Mouse (Mus musculus): ENCODE measurements around the gene Hoxc12. TPM values are rescaled to one million over a fixed set of nuclear protein-coding genes. Genes with fewer than 3 reads are reported as not detected.

Gene Hoxc12
- polyA plus RNA-seq, 1 experiment from 2014 or later: not detected

GRCm38 (mm10) chr15:102963671-102964640, 27.4 kb downstream of the Hoxc12 start:
- no peak for DNase-seq (ENCODE audit: low spot score)

GRCm38 (mm10) chr15:102965003-102965891, 28.7 kb downstream of the Hoxc12 start:
- DNase-seq (ENCODE audit: low spot score): no peak

DNA sequence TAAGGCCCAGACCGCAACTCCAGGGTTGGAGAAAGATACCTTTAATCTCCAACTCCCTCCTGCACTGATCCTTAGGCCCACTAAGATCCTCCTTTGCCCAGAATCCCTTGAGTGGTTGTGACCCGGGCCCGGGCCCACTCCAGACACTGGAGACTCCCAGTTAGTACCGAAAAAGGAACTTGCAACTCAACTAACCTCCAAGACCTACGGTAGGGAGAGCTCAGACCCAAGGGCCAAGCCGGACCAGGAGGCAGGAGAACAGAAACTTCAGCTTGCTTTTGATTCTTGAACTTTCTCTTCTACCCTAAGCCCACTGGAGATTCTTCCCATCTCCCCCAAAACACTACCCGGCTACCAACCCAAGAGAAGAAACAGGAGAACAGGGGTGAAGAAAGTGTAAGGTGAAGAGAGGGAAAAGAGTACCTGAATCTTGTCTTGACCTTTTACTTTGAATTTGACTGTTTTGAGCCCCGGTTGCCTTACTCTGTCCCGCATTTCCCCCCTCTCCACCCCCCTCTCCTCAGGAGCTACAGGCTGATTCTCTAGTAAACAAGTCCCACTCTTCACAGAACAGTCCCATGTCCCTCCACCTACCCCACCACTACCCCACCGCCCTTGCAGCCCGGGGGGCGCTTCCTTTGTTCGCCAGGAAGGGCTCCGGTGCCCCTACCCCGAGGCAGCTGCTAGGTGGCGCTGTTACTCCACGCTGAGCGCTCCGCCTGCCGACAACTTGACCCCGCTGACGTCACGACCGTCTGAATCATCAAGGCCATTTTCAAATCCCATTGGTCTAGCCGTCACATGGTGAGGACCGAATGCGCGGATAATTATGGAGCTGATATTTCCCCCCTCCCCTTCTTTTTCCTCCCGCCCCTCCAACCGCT, 29.6 kb downstream of the Hoxc12 start:
- peak; percentile 52 for DNase-seq (ENCODE audit: low spot score)

- no peak for DNase-seq (ENCODE audit: low spot score)
Measured at GRCm38 (mm10) chr15:102966776-102967311, 30.3 kb downstream of the Hoxc12 start, which contains the start of gene Hoxc10. Gene Hoxc10 (plus strand): TSS chr15:102966796.

DNA sequence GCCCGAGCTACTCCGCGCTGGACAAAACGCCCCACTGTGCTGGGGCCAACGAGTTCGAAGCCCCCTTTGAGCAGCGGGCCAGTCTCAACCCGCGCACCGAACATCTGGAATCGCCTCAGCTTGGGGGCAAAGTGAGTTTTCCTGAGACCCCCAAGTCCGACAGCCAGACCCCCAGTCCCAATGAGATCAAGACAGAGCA, 30.7 kb downstream of the Hoxc12 start, which contains the start of gene Hoxc5:
Gene Hoxc5, plus strand, starts transcription at position 132 of the 199 bp plus-strand sequence.
- DNase-seq (ENCODE audit: low spot score): no peak

DNA sequence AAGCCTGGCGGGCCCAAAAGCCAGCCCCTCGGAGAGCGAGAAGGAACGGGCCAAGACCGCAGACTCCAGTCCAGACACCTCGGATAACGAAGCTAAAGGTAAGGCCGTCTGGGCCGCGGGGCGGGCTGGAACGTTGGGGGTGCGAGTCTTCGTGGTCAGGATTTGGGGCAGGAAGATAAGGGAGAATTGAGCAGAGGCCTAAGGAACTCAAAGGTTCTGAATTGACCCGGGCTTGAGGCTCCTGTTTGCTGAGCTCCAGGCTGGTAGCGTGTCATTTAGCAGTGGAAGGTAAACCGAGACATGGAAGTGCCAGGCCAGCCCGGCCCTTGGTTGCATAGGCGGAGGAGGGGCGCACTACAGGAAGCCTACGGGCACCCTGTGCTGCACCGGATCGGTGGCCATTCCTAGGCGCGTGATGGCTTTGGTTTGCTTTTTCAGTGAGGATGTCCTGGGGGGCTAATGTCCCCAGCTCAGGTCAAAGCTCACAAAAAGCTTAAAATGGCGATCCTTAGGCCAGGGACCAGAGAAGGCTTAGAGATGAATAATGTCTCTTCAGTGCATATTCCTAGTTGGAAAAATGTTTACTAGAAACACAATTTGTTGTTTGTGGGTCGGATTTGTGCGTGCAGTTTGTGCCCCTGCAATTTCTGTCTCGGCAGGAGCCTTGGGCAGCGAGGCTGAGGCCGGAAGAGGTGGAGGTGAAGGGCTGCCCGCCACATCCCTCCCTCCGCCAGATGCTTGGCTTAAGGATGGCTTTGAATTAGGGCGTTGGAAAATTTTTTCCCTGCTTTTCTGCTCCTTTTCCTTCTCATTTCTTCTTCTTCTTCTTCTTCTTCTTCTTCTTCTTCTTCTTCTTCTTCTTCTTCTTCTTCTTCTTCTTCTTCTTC, 31.2 kb downstream of the Hoxc12 start:
- DNase-seq (ENCODE audit: low spot score): no peak

- no peak for DNase-seq (ENCODE audit: low spot score)
Measured at GRCm38 (mm10) chr15:102969296-102969695, 32.7 kb downstream of the Hoxc12 start.

GRCm38 (mm10) chr15:102970740-102971139, 34.2 kb downstream of the Hoxc12 start:
- DNase-seq (ENCODE audit: low spot score): no peak

- DNase-seq (ENCODE audit: low spot score): no peak
Measured at GRCm38 (mm10) chr15:102972254-102972653, 35.7 kb downstream of the Hoxc12 start.

DNA sequence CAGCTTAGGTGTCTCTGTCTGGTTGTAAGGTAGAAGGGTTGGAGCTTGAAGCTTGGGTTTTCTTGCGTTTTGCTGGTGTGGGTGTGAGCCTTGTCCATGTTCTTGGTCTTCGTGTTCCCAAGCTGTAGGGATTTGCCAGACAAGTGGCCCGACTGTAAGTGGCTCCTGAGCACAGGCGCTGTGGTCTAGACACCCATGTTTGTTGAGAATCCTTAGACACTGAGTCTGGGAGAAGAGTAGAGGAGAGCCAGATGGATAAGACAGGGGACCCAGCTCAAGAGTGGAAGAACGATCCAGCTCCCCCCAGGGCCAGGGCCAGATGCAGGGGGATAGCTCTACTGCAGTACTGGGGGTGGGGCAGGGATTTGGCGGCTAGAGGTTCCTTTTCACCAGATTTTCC, 36.2 kb downstream of the Hoxc12 start:
- no peak for DNase-seq (ENCODE audit: low spot score)

GRCm38 (mm10) chr15:102975034-102975433, 38.5 kb downstream of the Hoxc12 start:
- no peak for DNase-seq (ENCODE audit: low spot score)

DNA sequence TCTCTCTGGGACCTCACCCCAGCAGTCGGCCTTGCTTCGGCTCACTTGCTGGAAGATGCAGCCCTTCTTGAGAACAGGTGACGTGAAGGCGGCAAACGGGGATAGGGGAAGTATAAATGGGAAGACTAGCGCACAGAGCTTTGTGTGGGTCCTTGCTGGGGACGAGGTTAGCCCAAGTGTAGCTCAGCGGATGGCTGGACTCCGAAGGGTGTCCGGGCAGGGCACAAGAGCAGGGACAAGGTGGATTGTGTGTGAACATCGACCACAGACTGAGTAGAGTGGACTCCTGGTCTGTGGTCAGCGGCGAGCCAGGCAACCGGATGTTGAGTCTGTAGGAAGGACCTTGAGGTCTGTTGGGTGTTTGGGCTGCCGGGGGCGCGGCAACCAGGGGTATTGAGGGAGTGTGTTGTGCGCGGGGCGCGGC, 39.1 kb downstream of the Hoxc12 start:
- no peak for DNase-seq (ENCODE audit: low spot score)

- DNase-seq (ENCODE audit: low spot score): no peak
Measured at GRCm38 (mm10) chr15:102976171-102976570, 39.6 kb downstream of the Hoxc12 start, which contains the start of gene Hoxc9. Gene Hoxc9 (plus strand): TSS chr15:102976439.

- DNase-seq (ENCODE audit: low spot score): no peak
Measured at GRCm38 (mm10) chr15:102976631-102977422, 40.3 kb downstream of the Hoxc12 start.

DNA sequence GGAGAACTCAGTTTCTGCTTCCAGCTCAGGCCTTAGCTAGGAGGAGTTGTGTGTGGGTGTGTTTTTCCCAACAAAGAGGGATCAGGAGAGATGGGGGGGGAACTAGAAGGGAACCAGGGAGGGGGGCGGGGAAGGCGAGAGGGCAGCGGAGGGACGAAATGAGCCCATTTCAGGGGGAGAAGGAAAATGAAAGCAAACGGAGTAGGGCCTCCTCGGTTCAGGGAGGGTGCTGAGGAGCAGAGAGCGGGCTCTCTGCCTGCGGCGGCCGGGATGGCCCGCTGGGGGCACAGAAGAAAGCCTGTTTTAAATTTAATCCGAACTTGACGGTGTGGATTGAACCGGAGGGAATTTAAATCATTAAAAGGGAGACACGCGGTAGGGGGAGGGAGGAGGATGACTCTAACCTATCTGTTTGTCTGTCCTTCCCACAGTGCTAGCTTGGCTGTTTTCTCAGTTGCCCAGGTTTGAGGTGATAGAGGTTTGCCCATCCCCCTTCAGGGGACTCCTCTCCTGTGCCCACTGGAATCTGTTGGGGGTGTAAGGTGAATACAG, 40.9 kb downstream of the Hoxc12 start:
- no peak for DNase-seq (ENCODE audit: low spot score)

GRCm38 (mm10) chr15:102978615-102979515, 42.3 kb downstream of the Hoxc12 start:
- no peak for DNase-seq (ENCODE audit: low spot score)

DNA sequence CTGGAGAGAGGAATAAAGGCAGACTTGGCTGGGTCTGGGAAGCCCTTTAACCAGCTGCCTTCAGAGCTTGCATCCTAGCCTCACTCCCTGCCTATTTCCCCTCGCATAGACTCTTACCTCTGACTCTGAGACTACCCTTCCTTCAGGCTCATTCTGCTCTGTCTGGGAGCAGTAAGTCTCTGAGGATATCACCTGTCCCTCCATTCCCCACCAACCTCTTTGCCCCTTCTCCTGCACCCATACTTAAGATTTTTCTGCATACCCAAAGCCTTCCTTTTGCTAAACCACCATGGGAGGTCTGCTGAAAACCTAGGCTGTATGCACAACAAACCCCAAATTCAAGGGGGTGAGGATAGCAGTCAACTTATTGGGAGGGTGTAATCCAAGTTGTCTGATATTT, 43.4 kb downstream of the Hoxc12 start:
- DNase-seq (ENCODE audit: low spot score): no peak

DNA sequence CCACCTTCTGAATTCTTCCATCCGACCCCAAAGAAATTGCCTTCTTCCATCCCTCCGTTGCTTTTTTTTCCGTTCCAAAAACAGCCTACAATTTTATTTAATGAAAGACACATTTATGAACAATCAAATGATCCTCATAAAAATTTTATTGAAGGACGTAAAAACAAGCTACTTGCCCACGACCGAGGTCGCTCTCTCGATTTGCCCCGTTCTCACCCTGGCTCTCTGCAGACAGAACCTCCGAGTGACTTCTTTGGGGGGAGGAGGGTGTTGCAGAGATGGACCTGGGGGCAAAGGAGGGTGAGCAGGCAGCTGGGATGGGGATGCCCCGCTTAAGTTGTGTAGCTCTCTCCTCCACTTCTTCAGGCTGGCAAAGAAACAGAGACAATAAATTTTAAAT, 43.8 kb downstream of the Hoxc12 start:
- DNase-seq (ENCODE audit: low spot score): no peak
